Mouse (Mus musculus) stomach, postnatal 0 days (tissue): ENCODE data around the gene Abcd2.

Experiments used
- CTCF ChIP-seq: IDR thresholded peaks from 2 replicates; pipeline ENCODE4 v1.5.1; 2016; ENCODE audit warnings: antibody characterized with exemption, low read depth, mild to moderate bottlenecking, moderate library complexity
- EP300 ChIP-seq: optimal IDR thresholded peaks from 2 replicates; pipeline ENCODE3; 2016; ENCODE audit warnings: antibody characterized with exemption

DNA sequence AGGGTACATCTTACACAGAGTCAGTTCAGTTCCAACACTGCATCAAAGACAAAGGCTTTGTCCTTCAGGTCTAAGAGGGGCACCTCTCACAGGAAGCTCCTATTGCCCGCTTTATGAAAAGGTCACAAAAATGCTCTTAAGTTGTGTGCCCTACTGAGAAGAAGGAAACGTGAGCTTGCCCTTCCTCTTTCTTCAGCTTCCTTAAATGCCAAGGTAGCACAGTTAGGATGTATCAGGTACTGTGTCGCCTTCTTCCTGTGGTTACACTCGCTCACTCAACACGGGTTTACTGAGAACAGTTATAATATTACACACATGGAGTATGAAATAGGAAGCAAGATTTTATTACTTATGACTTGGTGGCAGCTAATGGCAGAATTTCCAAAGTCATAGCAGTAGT, 45.7 kb upstream of the Abcd2 start:
- TF ChIP-seq CTCF, result no peak
- TF ChIP-seq EP300, result no peak
